In genomic region chr1:71945070-71945469, GRCm38 (mm10) we compare ENCODE assay signal across 10 mouse cellular contexts.
A peak's percentile ranks its signal among the peaks of the same experiment; 100 is the strongest.
DNase-seq lines count a peak whose midpoint lies in the region; ATAC-seq lines count a peak whose summit lies in the region.
"Had no signal": no experiment of that assay in that cellular context is flagged by ENCODE, and none has a peak within 500 bp of the region (broad histone marks: within the 10 kb centered on the region; RNA-seq: fewer than 3 reads in every experiment).

No protein-coding gene starts in this region.

- no peaks in the 10 kb centered on the region for H3K4me1 ChIP-seq in stomach, embryonic 16.5 days (ENCODE audit: control insufficient read depth, insufficient read depth, low read length)

- peak; percentile 47; the same call in 1 of the 2 replicates for ATAC-seq in stomach, embryonic 16.5 days (ENCODE audit: insufficient read depth, low FRiP score)

- WGBS in stomach, embryonic 16.5 days: 70% methylated on average over 6 of the region's 6 CpGs

- no peak overlapping the region for H3K27ac ChIP-seq in stomach, embryonic 16.5 days (ENCODE audit: low read length)
- H3K27ac ChIP-seq: left cerebral cortex, adult 2 months had no signal

- H3K27me3 ChIP-seq in stomach, embryonic 16.5 days (ENCODE audit: control insufficient read depth, insufficient read depth, low read length): no peaks in the 10 kb centered on the region

- DNase-seq in kidney, postnatal 36 days: peak; percentile 8 to 12
- no peak for DNase-seq in kidney, postnatal 25 days
- DNase-seq in adrenal gland, postnatal 10 days: peak; percentile 73
- DNase-seq in heart, adult 8-10 months (ENCODE audit: low spot score): peak; percentile 36
- no peak for DNase-seq in embryo, embryonic 9.5 days (ENCODE audit: extremely low spot score)
- no peak for DNase-seq in thymus, postnatal 14 days
- DNase-seq in thymus, postnatal 0 days (ENCODE audit: low spot score): no peak

- H3K36me3 ChIP-seq in stomach, embryonic 16.5 days (ENCODE audit: control insufficient read depth, insufficient read depth, low read length): no peaks in the 10 kb centered on the region
- H3K36me3 ChIP-seq: G1E had no signal

- H3K4me2 ChIP-seq in stomach, embryonic 16.5 days (ENCODE audit: low read depth, low read length): no peak overlapping the region

- H3K9me3 ChIP-seq in stomach, embryonic 16.5 days (replicated peaks; ENCODE audit: control insufficient read depth, low read length): no peaks in the 10 kb centered on the region
- H3K9me3 ChIP-seq: G1E had no signal

- H3K9ac ChIP-seq in stomach, embryonic 16.5 days (ENCODE audit: low read length): no peak overlapping the region

- no peak overlapping the region for H3K4me3 ChIP-seq in stomach, embryonic 16.5 days (replicated peaks; ENCODE audit: low read length)
- H3K4me3 ChIP-seq: left cerebral cortex, adult 2 months had no signal

Comparison
In these comparisons a context has a peak if more than half of its experiments do, and no peak if none do; other contexts are left out.
1. DNase-seq: peak in kidney, postnatal 36 days (2 of 2), adrenal gland, postnatal 10 days (single experiment) and heart, adult 8-10 months (single experiment); none in kidney, postnatal 25 days (0 of 2), embryo, embryonic 9.5 days (single experiment), thymus, postnatal 14 days (single experiment) and thymus, postnatal 0 days (single experiment).